In genomic region chr6:28981966-28982701, GRCm38 (mm10) we compare ENCODE assay signal across 9 mouse cellular contexts.
DNase-seq lines count a peak whose midpoint lies in the region; ATAC-seq and TF ChIP-seq lines count a peak whose summit lies in the region.
"Had no signal": no experiment of that assay in that cellular context is flagged by ENCODE, and none has a peak within 500 bp of the region (broad histone marks: within the 10 kb centered on the region; RNA-seq: fewer than 3 reads in every experiment).

No protein-coding gene starts in this region.

- ATAC-seq in forebrain, embryonic 12.5 days (ENCODE audit: low FRiP score), result no peak
- ATAC-seq in hindbrain, embryonic 12.5 days (ENCODE audit: low FRiP score), result no peak
- no peak for ATAC-seq in liver, embryonic 11.5 days (replicated peaks; ENCODE audit: low FRiP score)
- ATAC-seq in neural tube, embryonic 13.5 days (ENCODE audit: low read depth), result no peak; the same call in 1 of the 2 replicates
- no peak for ATAC-seq in inflammation-experienced regulatory T-cells, adult 6 months

- no peak overlapping the region; the same call in 1 of the 2 replicates for H3K9ac ChIP-seq in forebrain, embryonic 12.5 days
- H3K9ac ChIP-seq in hindbrain, embryonic 12.5 days, result no peak overlapping the region
- H3K9ac ChIP-seq in liver, embryonic 11.5 days (ENCODE audit: low read depth, low read length), result no peak overlapping the region
- H3K9ac ChIP-seq in neural tube, embryonic 13.5 days, result peak overlapping the region; percentile 83

- H3K4me3 ChIP-seq in layer of hippocampus, adult 2 months, result peak overlapping the region; percentile 68
- H3K4me3 ChIP-seq in forebrain, embryonic 12.5 days (replicated peaks), result peak overlapping the region; percentile 55; the same call in 1 of the 2 replicates
- peak overlapping the region; percentile 49; the same call in 1 of the 2 replicates for H3K4me3 ChIP-seq in hindbrain, embryonic 12.5 days
- no peak overlapping the region; the same call in 1 of the 2 replicates for H3K4me3 ChIP-seq in liver, embryonic 11.5 days (ENCODE audit: low read depth, low read length)
- peak overlapping the region; percentile 51 for H3K4me3 ChIP-seq in neural tube, embryonic 13.5 days

- peaks cover 66% of the 10 kb centered on the region for H3K27me3 ChIP-seq in forebrain, embryonic 12.5 days
- H3K27me3 ChIP-seq in hindbrain, embryonic 12.5 days, result peaks cover 51% of the 10 kb centered on the region
- H3K27me3 ChIP-seq in liver, embryonic 11.5 days (replicated peaks; ENCODE audit: control insufficient read depth, insufficient read depth, low read length), result peaks cover 47% of the 10 kb centered on the region
- peaks cover 59% of the 10 kb centered on the region for H3K27me3 ChIP-seq in neural tube, embryonic 13.5 days

- H3K4me2 ChIP-seq in forebrain, embryonic 12.5 days, result peak overlapping the region; percentile 91
- peak overlapping the region; percentile 73 for H3K4me2 ChIP-seq in hindbrain, embryonic 12.5 days (replicated peaks)
- no peak overlapping the region for H3K4me2 ChIP-seq in liver, embryonic 11.5 days
- peak overlapping the region; percentile 90 for H3K4me2 ChIP-seq in neural tube, embryonic 13.5 days

- no peaks in the 10 kb centered on the region for H3K36me3 ChIP-seq in forebrain, embryonic 12.5 days (replicated peaks)
- H3K36me3 ChIP-seq in hindbrain, embryonic 12.5 days, result no peaks in the 10 kb centered on the region
- H3K36me3 ChIP-seq in liver, embryonic 11.5 days (ENCODE audit: control insufficient read depth, insufficient read depth, low read length), result no peaks in the 10 kb centered on the region
- H3K36me3 ChIP-seq in neural tube, embryonic 13.5 days, result no peaks in the 10 kb centered on the region

- no peaks in the 10 kb centered on the region for H3K9me3 ChIP-seq in forebrain, embryonic 12.5 days
- no peaks in the 10 kb centered on the region for H3K9me3 ChIP-seq in hindbrain, embryonic 12.5 days (replicated peaks)
- no peaks in the 10 kb centered on the region for H3K9me3 ChIP-seq in liver, embryonic 11.5 days (ENCODE audit: control insufficient read depth, low read length)
- no peaks in the 10 kb centered on the region for H3K9me3 ChIP-seq in neural tube, embryonic 13.5 days

- peak overlapping the region; percentile 87 for H3K27ac ChIP-seq in layer of hippocampus, adult 2 months
- H3K27ac ChIP-seq in forebrain, embryonic 12.5 days, result no peak overlapping the region
- no peak overlapping the region for H3K27ac ChIP-seq in hindbrain, embryonic 12.5 days
- no peak overlapping the region for H3K27ac ChIP-seq in liver, embryonic 11.5 days (ENCODE audit: low read depth, low read length)
- peak overlapping the region; percentile 85; the same call in 1 of the 2 replicates for H3K27ac ChIP-seq in neural tube, embryonic 13.5 days (replicated peaks)
- H3K27ac ChIP-seq: macrophage had no signal

- DNase-seq in layer of hippocampus, adult 2 months (ENCODE audit: low spot score in 2 of 2), result no peak
- DNase-seq in layer of hippocampus, postnatal 36 days, result no peak
- peak; percentile 76 for DNase-seq in c-Kit-positive CD71-negative TER-119-negative erythroid progenitor cells, embryonic 14.5 days (ENCODE audit: low read depth)
- DNase-seq in liver, embryonic 11.5 days (ENCODE audit: low spot score), result peak; percentile 64

- no peak for TF ChIP-seq CTCF in layer of hippocampus, adult 2 months (conservative IDR thresholded peaks at IDR 0.05)

- peaks cover 19% of the 10 kb centered on the region for H3K4me1 ChIP-seq in forebrain, embryonic 12.5 days
- H3K4me1 ChIP-seq in hindbrain, embryonic 12.5 days, result peaks cover 11% of the 10 kb centered on the region
- peaks cover 4% of the 10 kb centered on the region; the same call in 1 of the 2 replicates for H3K4me1 ChIP-seq in liver, embryonic 11.5 days (replicated peaks; ENCODE audit: control insufficient read depth, insufficient read depth, low read length)
- H3K4me1 ChIP-seq in neural tube, embryonic 13.5 days (replicated peaks), result peaks cover 29% of the 10 kb centered on the region

- WGBS in forebrain, embryonic 12.5 days, result 13% methylated on average over 18 of the region's 18 CpGs
- WGBS in hindbrain, embryonic 12.5 days, result 13% methylated on average over 18 of the region's 18 CpGs
- 13% methylated on average over 18 of the region's 18 CpGs for WGBS in liver, embryonic 11.5 days
- 13% methylated on average over 18 of the region's 18 CpGs for WGBS in neural tube, embryonic 13.5 days

Comparison
In these comparisons a context has a peak if more than half of its experiments do, and no peak if none do; other contexts are left out.
1. DNase-seq: peak in c-Kit-positive CD71-negative TER-119-negative erythroid progenitor cells, embryonic 14.5 days (single experiment) and liver, embryonic 11.5 days (single experiment); none in layer of hippocampus, adult 2 months (0 of 2) and layer of hippocampus, postnatal 36 days (0 of 2).
2. H3K27ac ChIP-seq: peak in layer of hippocampus, adult 2 months (single experiment) and neural tube, embryonic 13.5 days (single experiment); none in forebrain, embryonic 12.5 days (single experiment), hindbrain, embryonic 12.5 days (single experiment) and liver, embryonic 11.5 days (single experiment).